Mouse (Mus musculus) neural tube, embryonic 12.5 days (tissue): Measurements from ENCODE around the gene Rsph6a. TPM values are rescaled to one million over a fixed set of nuclear protein-coding genes. Genes with fewer than 3 reads are reported as not detected.

Source experiments
- ATAC-seq: fragments of 200-750 bp; cut with Nextera tagmentation; 2 replicates; pipeline ENCODE4 v1.8.0; 2017; ENCODE audit warnings: low read depth, mild to moderate bottlenecking, moderate TSS enrichment, moderate library complexity; ENCODE audit not compliant: low FRiP score
- H3K27ac ChIP-seq: fragments of 300-500 bp; sonication (generic); 2 replicates; pipeline ENCODE4 v1.5.1; 2016
- H3K27me3 ChIP-seq: fragments of 300-500 bp; sonication (generic); replicated peaks from 2 replicates; pipeline ENCODE4 v1.6.1; 2016; ENCODE audit warnings: mild to moderate bottlenecking
- H3K36me3 ChIP-seq: fragments of 300-500 bp; sonication (generic); 2 replicates; pipeline ENCODE4 v1.6.1; 2016; ENCODE audit warnings: mild to moderate bottlenecking
- H3K4me1 ChIP-seq: fragments of 300-500 bp; sonication (generic); 2 replicates; pipeline ENCODE4 v1.6.1; 2016
- H3K4me2 ChIP-seq: fragments of 300-500 bp; sonication (generic); replicated peaks from 2 replicates; pipeline ENCODE4 v1.6.1; 2016; ENCODE audit warnings: mild to moderate bottlenecking
- H3K4me3 ChIP-seq: fragments of 300-500 bp; sonication (generic); 2 replicates; pipeline ENCODE4 v1.5.1; 2016
- H3K9ac ChIP-seq: fragments of 300-500 bp; sonication (generic); 2 replicates; pipeline ENCODE4 v1.6.1; 2016; ENCODE audit warnings: mild to moderate bottlenecking
- H3K9me3 ChIP-seq: fragments of 300-500 bp; sonication (generic); 2 replicates; pipeline ENCODE4 v1.6.1; 2016; ENCODE audit warnings: mild to moderate bottlenecking
- WGBS: fragments of 180-500 bp; shearing (Covaris S2); methylation state at CpG from one replicate; pipeline ENCODE4 v1.1.7; 2016; 5-methylcytosine and 5-hydroxymethylcytosine counted together
- polyA plus RNA-seq: library from polyadenylated mRNA; unstranded; fragments of >200 nt; fragmentation: Nextera tagmentation; extraction: Ambion mirVana; gene quantifications from 2 replicates; pipeline ENCODE4 v1.2.1, GENCODE M21; 2016

Rsph6a gene
- polyA plus RNA-seq, 1 experiment from 2014 or later: not detected

DNA sequence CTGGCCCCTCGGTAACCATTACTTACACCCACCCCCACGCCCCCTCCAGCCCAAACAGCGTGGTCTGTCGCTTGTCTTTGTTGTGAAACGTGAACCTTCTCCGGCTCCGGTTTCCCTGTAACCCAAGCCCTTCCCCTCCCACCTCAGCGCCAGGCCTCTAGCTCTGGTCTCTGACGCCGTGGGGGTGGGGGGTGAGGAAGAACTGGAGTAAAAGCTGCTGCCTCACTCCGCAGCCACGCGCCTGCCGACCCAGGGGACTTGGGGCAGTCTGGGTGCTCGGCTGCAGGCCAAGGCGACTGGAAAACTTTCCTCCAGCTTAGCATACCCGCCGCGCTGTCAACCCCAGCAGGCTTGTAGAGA is 41.2 kb downstream of the Rsph6a start:
- H3K27ac ChIP-seq: no peak overlapping the region
- H3K27me3 ChIP-seq: peaks cover 14% of the 10 kb centered on the region
- peaks cover 20% of the 10 kb centered on the region for H3K36me3 ChIP-seq
- peak overlapping the region; percentile 66 for H3K4me3 ChIP-seq
- WGBS: under 1% methylated on average over 19 of the region's 19 CpGs
- no peaks in the 10 kb centered on the region for H3K9me3 ChIP-seq
- ATAC-seq: no peak
- peak overlapping the region; percentile 78 for H3K9ac ChIP-seq
- H3K4me1 ChIP-seq: peaks cover 59% of the 10 kb centered on the region
- peak overlapping the region; percentile 98 for H3K4me2 ChIP-seq

DNA sequence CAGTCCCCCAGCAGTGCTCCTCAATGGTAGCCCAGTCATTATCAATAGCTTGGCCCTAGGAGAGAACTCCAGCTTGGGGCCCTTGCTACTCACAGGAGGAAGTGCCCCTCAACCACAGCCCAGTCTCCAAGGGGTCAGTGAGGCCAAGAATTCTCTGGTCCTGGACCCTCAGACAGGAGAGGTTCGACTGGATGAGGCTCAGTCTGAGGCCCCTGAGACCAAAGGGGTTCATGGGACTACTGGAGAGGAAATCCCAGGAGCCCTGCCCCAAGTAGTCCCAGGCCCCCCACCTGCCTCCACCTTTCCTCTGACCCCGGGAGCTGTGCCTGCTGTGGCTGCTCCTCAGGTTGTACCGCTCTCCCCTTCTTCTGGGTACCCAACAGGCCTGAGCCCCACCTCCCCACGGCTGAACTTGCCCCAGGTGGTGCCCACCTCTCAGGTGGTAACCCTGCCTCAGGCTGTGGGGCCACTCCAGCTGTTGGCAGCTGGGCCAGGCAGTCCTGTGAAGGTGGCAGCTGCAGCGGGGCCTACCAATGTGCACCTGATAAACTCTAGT is 42.0 kb downstream of the Rsph6a start:
- 54% methylated on average over 5 of the region's 5 CpGs for WGBS
- ATAC-seq: no peak
- Histone ChIP-seq H3K4me2 (peak overlapping the region; percentile 98), H3K9ac (peak overlapping the region; percentile 78), H3K27ac (no peak overlapping the region), H3K4me3 (peak overlapping the region; percentile 66), H3K9me3 (no peaks in the 10 kb centered on the region), H3K36me3 (peaks cover 16% of the 10 kb centered on the region), H3K4me1 (peaks cover 59% of the 10 kb centered on the region), H3K27me3 (peaks cover 6% of the 10 kb centered on the region)

DNA sequence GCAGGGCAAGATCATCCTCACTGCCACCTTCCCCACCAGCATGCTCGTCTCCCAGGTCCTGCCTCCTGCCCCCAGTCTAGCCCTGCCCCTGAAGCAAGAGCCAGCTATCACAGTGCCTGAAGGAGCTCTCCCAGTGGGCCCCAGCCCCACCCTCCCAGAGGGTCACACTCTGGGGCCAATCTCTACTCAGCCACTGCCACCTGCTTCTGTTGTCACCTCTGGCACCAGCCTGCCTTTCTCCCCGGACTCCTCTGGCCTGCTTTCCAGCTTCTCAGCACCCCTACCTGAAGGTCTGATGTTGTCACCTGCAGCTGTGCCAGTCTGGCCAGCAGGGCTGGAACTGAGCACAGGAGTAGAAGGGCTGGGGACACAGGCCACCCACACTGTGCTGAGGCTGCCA is 42.7 kb downstream of the Rsph6a start:
- H3K9ac ChIP-seq: no peak overlapping the region
- H3K4me1 ChIP-seq: peaks cover 51% of the 10 kb centered on the region
- H3K27me3 ChIP-seq: no peaks in the 10 kb centered on the region
- H3K4me3 ChIP-seq: no peak overlapping the region
- H3K36me3 ChIP-seq: peaks cover 10% of the 10 kb centered on the region
- 78% methylated on average over 2 of the region's 2 CpGs for WGBS
- H3K4me2 ChIP-seq: peak overlapping the region; percentile 98
- H3K27ac ChIP-seq: no peak overlapping the region
- no peaks in the 10 kb centered on the region for H3K9me3 ChIP-seq
- no peak for ATAC-seq

DNA sequence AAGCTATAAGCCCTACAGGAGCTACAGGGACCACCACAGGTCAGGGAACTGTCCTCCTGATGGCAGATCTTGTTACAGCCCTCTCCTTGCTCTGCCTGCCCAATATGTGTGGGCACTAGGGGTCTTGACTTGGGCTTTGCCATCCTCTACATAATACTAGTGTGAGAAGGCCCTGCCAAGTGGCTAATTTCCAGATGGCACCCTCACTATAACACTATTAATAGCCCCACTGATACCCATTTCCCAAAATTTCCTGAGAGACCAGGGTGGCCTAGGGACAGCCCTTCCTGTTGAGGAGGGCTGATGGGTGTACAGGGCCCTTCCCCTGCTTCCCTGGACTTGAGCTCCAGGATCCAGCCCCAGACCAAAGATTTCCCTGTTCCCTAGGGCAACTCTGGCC is 43.4 kb downstream of the Rsph6a start:
- Histone ChIP-seq H3K36me3 (peaks cover 7% of the 10 kb centered on the region; the same call in 1 of the 2 replicates), H3K9me3 (no peaks in the 10 kb centered on the region), H3K4me2 (no peak overlapping the region), H3K4me1 (peaks cover 45% of the 10 kb centered on the region), H3K9ac (no peak overlapping the region), H3K27ac (no peak overlapping the region), H3K27me3 (no peaks in the 10 kb centered on the region), H3K4me3 (no peak overlapping the region)
- ATAC-seq: no peak

DNA sequence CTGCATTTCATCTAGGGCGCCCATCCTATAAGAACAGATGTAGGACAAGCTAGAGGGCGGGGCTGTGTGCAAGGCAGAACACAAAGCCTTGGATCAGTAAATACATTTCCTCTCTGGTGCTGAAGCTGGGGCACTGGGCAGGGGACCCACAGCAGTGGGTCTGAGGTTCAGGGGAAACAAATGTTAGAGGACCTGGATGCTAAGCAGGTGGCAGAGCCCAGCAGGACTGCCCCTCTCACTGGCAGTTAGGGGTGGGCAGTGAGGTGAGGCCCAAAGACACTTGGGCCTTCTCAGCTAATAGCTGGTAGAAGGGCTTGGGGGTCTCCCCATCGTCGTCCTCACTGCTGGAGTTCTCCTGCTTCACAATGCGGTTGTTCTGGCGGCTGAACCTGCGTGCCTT is 44.3 kb downstream of the Rsph6a start:
- 63% methylated on average over 7 of the region's 7 CpGs for WGBS
- no peak for ATAC-seq
- no peak overlapping the region for H3K4me2 ChIP-seq
- no peaks in the 10 kb centered on the region for H3K27me3 ChIP-seq
- no peaks in the 10 kb centered on the region for H3K9me3 ChIP-seq
- H3K4me3 ChIP-seq: no peak overlapping the region
- H3K36me3 ChIP-seq: peaks cover 7% of the 10 kb centered on the region; the same call in 1 of the 2 replicates
- no peak overlapping the region for H3K27ac ChIP-seq
- H3K4me1 ChIP-seq: peaks cover 35% of the 10 kb centered on the region
- no peak overlapping the region for H3K9ac ChIP-seq

DNA sequence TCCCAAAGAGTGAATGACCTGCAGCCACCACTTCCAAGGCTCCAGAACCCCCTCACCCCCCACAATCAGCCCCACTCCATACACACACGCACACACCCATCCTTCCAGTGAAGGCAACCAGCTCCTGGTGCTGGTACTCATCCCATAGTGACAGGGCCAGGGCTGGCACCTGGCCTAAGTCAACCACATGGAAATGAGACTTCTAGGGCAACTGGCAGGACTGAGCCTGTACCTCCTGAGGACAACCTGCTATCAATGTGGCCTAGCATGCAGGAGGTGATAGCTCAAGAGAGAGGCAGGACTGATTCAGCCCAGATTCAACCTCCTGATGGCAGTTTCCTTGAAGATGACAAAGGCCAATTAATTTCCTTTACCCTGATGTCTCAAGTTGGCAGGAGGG is 45.8 kb downstream of the Rsph6a start:
- Histone ChIP-seq H3K27ac (no peak overlapping the region), H3K4me3 (no peak overlapping the region), H3K4me1 (peaks cover 22% of the 10 kb centered on the region), H3K9ac (no peak overlapping the region), H3K4me2 (no peak overlapping the region), H3K36me3 (peaks cover 7% of the 10 kb centered on the region; the same call in 1 of the 2 replicates), H3K27me3 (no peaks in the 10 kb centered on the region), H3K9me3 (no peaks in the 10 kb centered on the region)
- WGBS: 86% methylated on average over 1 of the region's 1 CpGs
- ATAC-seq: no peak

DNA sequence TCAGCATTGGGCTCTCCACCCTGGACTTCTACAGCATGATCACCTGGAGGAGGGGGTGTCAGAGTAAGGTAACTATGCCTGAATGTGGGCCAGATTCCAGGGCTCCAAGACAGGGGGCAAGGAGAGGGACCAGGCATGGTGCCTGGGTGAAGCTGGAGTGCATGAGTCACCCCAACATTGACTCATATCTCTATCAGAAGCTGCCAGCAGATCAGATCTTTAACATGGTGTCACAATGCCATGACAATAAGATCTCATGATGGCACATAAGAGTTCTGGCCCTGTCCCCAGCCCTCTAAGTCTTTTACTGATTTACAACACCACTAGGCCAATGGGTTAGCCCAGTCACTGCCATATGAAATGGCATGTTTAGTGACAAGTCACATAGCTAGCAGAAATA is 49.3 kb downstream of the Rsph6a start:
- no peaks in the 10 kb centered on the region for H3K27me3 ChIP-seq
- no peaks in the 10 kb centered on the region for H3K36me3 ChIP-seq
- no peak overlapping the region for H3K4me2 ChIP-seq
- no peak overlapping the region for H3K9ac ChIP-seq
- no peak for ATAC-seq
- no peak overlapping the region for H3K27ac ChIP-seq
- H3K9me3 ChIP-seq: no peaks in the 10 kb centered on the region
- no peaks in the 10 kb centered on the region for H3K4me1 ChIP-seq
- H3K4me3 ChIP-seq: no peak overlapping the region

DNA sequence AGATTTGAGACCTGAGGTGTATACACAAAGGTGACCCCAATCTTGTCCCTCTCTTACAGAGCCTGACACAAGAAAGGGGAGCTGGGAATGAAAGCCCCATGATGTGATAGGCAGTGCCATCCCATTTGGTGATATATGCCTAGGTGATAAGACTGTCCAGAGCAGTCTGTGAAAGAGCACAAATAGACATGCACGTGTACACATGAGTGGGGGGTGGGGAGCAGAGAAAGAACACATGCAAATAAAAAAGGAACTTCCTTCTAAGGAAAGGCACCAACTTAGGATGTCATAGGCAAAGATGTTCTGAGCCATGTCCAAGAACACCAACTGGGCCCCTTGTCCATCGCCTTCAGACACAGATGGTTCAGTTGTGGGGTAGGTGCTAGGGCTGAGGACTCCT is 50.0 kb downstream of the Rsph6a start:
- ATAC-seq: no peak
- no peaks in the 10 kb centered on the region for H3K36me3 ChIP-seq
- no peak overlapping the region for H3K27ac ChIP-seq
- H3K4me3 ChIP-seq: no peak overlapping the region
- H3K27me3 ChIP-seq: no peaks in the 10 kb centered on the region
- no peak overlapping the region for H3K9ac ChIP-seq
- no peak overlapping the region for H3K4me2 ChIP-seq
- H3K4me1 ChIP-seq: no peaks in the 10 kb centered on the region
- 83% methylated on average over 2 of the region's 2 CpGs for WGBS
- H3K9me3 ChIP-seq: no peaks in the 10 kb centered on the region

DNA sequence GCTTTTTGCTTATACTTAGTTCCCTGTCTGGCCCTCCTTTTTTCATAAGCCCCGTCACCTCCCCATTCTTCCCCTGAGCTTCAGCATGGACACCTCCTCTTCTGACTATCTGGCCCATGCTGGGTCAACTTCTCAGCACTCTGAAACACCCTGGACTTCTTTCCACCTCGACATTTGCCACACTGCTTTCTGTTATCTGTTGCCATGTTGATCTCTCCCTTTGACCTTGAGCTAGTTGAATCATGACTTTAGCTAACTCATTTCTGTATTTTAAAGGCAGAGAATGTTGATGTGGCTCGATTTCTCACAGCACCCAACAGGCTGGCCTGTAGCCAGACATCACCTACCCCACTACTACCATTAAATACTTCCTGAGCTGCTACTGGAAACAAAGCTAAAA is 52.9 kb downstream of the Rsph6a start:
- Histone ChIP-seq H3K27ac (no peak overlapping the region), H3K9me3 (no peaks in the 10 kb centered on the region), H3K36me3 (no peaks in the 10 kb centered on the region), H3K4me1 (no peaks in the 10 kb centered on the region), H3K9ac (no peak overlapping the region), H3K4me2 (no peak overlapping the region), H3K4me3 (no peak overlapping the region), H3K27me3 (no peaks in the 10 kb centered on the region)
- ATAC-seq: no peak
- WGBS: 70% methylated on average over 3 of the region's 3 CpGs

DNA sequence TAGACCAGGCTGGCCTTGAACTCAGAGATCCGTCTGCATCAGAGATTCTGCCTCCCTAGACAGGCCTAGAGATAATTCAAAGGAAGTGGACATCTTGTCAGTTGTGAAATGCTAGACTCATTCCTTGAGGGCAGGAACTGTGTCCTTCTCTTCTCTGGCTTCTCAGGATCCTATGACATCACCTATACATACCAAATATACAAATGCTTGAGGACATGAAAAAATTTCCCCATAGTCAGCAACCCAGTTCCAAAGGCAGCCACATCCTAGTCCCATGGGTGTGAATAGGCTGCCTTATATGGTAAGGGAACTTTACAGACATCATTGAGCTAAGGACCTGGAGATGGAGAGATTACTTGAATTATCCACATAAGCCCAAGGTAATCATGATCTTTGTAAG is 55.1 kb downstream of the Rsph6a start:
- Histone ChIP-seq H3K27ac (no peak overlapping the region), H3K4me2 (no peak overlapping the region), H3K4me1 (no peaks in the 10 kb centered on the region), H3K36me3 (no peaks in the 10 kb centered on the region), H3K9ac (no peak overlapping the region), H3K27me3 (no peaks in the 10 kb centered on the region), H3K4me3 (no peak overlapping the region), H3K9me3 (no peaks in the 10 kb centered on the region)
- WGBS: 88% methylated on average over 1 of the region's 1 CpGs
- ATAC-seq: no peak

DNA sequence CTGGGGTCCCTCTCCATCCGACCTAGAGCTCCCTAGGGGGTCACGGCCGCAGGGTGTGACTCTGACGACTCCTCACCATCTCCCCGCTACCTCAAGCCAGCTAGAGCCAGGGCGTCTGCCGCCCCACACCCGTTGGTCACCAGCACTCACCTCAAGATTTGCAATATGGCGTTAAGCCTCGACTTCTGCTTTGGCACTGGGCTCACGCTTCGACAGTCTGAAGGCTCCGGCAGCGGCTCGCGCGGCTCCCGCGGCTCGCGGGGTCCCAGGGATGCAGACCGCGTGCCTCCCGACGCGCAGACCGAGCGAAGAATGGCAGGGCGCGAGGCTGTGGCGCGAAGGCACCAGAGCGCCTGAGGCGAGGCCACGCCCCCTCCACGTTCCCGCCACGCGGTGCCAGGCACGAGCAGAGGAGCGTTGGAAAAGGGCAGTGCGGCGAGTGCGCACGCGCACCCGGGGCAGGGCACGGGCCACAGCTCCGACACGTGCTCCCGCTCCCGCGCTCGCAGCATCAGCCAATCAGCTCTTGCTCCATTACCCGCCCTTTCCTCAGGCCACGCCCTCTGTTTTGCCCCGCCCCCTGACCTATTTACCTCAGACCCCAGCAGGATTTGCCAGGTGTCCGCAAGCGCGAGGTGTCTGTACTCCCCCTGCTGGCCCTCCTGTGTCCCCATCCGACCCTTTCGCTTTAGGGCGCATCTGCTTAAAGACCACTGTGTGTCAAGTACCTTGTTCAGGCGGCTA is 63.7 kb downstream of the Rsph6a start, which contains the start of gene Gm4969:
TSS of gene Gm4969 (minus strand) at position 341 of the 744 bp plus-strand sequence.
- Histone ChIP-seq H3K27ac (no peak within 1 kb of the TSS), H3K4me1 (peaks cover 18% of the 10 kb centered on the region), H3K4me2 (peak within 1 kb of the TSS; percentile 51), H3K4me3 (peak within 1 kb of the TSS; percentile 26; the same call in 1 of the 2 replicates), H3K27me3 (0 out of 2 replicates have a peak, but pooled peaks cover 5% of the 10 kb centered on the region), H3K9ac (no peak within 1 kb of the TSS), H3K36me3 (no peaks in the 10 kb centered on the region), H3K9me3 (peaks cover 4% of the 10 kb centered on the region; the same call in 1 of the 2 replicates)
- ATAC-seq: peak; percentile 26; the same call in 1 of the 2 replicates
- 22% methylated on average over 64 of the region's 64 CpGs for WGBS

DNA sequence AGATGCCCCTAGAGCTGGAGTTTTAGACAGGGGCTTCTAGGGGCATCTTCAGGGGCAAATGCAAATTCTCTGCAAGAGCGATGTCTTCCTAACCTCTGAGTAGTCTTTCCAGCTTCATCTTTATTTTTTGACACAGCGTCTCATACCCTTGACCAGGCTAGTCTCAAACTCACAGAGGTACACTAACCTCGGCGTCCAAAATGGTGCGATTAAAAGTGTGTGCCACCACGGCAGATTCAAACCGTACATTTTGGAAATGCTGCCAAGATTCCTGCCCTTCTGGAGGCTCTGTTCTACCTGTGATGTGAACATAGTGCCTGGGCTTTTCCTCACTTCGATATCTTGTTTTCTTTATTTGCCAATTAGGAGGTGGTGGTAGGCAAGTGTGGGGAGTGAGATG is 64.6 kb downstream of the Rsph6a start:
- ATAC-seq: peak; percentile 20
- Histone ChIP-seq H3K9ac (no peak overlapping the region), H3K27ac (no peak overlapping the region), H3K9me3 (peaks cover 4% of the 10 kb centered on the region; the same call in 1 of the 2 replicates), H3K4me2 (0 out of 2 replicates have a peak overlapping the region, but pooled peaks have one; percentile 7), H3K4me3 (no peak overlapping the region), H3K4me1 (peaks cover 18% of the 10 kb centered on the region), H3K27me3 (0 out of 2 replicates have a peak, but pooled peaks cover 5% of the 10 kb centered on the region), H3K36me3 (no peaks in the 10 kb centered on the region)
- 97% methylated on average over 8 of the region's 8 CpGs for WGBS
